Mouse (Mus musculus) liver, postnatal 0 days (tissue): Measurements from ENCODE around the gene Hemk1.

Experiments
- CTCF ChIP-seq: sonication (generic); IDR thresholded peaks from 2 replicates; pipeline ENCODE4 v1.5.1; 2016; ENCODE audit warnings: antibody characterized with exemption, low read depth
- EP300 ChIP-seq: IDR thresholded peaks from 2 replicates; pipeline ENCODE4 v1.6.1; 2016; ENCODE audit warnings: antibody characterized with exemption, low read depth, mild to moderate bottlenecking

GRCm38 (mm10) chr9:107297658-107298057, 40.5 kb downstream of the Hemk1 start:
- TF ChIP-seq CTCF (no peak), EP300 (no peak)
